8 mouse cellular contexts compared by ENCODE assay signal in genomic region chr11:65788154-65788553, GRCm38 (mm10). TPM values are rescaled to one million over a fixed set of nuclear protein-coding genes. Genes with fewer than 3 reads are reported as not detected.
DNase-seq lines count a peak whose midpoint lies in the region; ATAC-seq lines count a peak whose summit lies in the region.

Gene Map2k4, minus strand, starts transcription at chr11:65788297.

- H3K4me1 ChIP-seq in hindbrain, embryonic 16.5 days (ENCODE audit: control insufficient read depth, insufficient read depth, low read depth, low read length), result peaks cover 14% of the 10 kb centered on the region

- peak within 1 kb of the TSS; percentile 79 for H3K4me2 ChIP-seq in hindbrain, embryonic 16.5 days (ENCODE audit: low read length)

- peak; percentile 88 for DNase-seq in R1 (ENCODE audit: low read depth, low spot score)
- DNase-seq in cerebellum, postnatal 36 days, result peak; percentile 89 to 95
- peak; percentile 92 for DNase-seq in gastrocnemius, adult 18-20 months (ENCODE audit: low spot score)
- DNase-seq in left cerebral cortex, adult 18-20 months (ENCODE audit: low spot score in 2 of 2), result peak; percentile 91 to 95
- DNase-seq in right cerebral cortex, adult 18-20 months, result peak; percentile 93
- DNase-seq in urinary bladder, postnatal 10 days (ENCODE audit: low spot score), result peak; percentile 73

- no peaks in the 10 kb centered on the region for H3K27me3 ChIP-seq in hindbrain, embryonic 16.5 days (replicated peaks; ENCODE audit: control insufficient read depth, insufficient read depth, low read length)

- peak within 1 kb of the TSS; percentile 97 for H3K4me3 ChIP-seq in hindbrain, embryonic 16.5 days (ENCODE audit: low read length)
- peak within 1 kb of the TSS; percentile 64 for H3K4me3 ChIP-seq in macrophage (ENCODE audit: inconsistent target)

- H3K9ac ChIP-seq in hindbrain, embryonic 16.5 days (ENCODE audit: low read depth, low read length), result peak within 1 kb of the TSS; percentile 100

- no peaks in the 10 kb centered on the region for H3K36me3 ChIP-seq in hindbrain, embryonic 16.5 days (ENCODE audit: control insufficient read depth, insufficient read depth, low read length)
- H3K36me3 ChIP-seq in macrophage (ENCODE audit: inconsistent target), result no peaks in the 10 kb centered on the region

- H3K79me2 ChIP-seq in macrophage (ENCODE audit: inconsistent target), result peaks cover 44% of the 10 kb centered on the region

- WGBS in hindbrain, embryonic 16.5 days, result 0% methylated on average over 31 of the region's 36 CpGs
- WGBS in macrophage (ENCODE audit: missing documents), result under 1% methylated on average over 35 of the region's 36 CpGs

- peak within 1 kb of the TSS; percentile 94 for H3K27ac ChIP-seq in hindbrain, embryonic 16.5 days (ENCODE audit: low read depth, low read length)
- no peak within 1 kb of the TSS for H3K27ac ChIP-seq in macrophage

- ATAC-seq in hindbrain, embryonic 16.5 days, result peak; percentile 99

- H3K9me3 ChIP-seq in hindbrain, embryonic 16.5 days (ENCODE audit: control insufficient read depth, low read length), result no peaks in the 10 kb centered on the region

RNA-seq across cellular contexts. Expression of gene Map2k4, which starts in this region (rescaled TPM):
- total RNA-seq in gastrocnemius, adult 18-20 months (2021), result 10 to 100 TPM; 60.9 to 66.9 TPM
- 112 and 118 TPM in 2 replicates for polyA plus RNA-seq in hindbrain, embryonic 16.5 days (2015; fragmentation: Nextera tagmentation; extraction: Ambion mirVana)
- 100 to 1,000 TPM; 188 to 192 TPM for total RNA-seq in left cerebral cortex, adult 18-20 months (2021)
- 100 to 1,000 TPM in 4 of 26 experiments, 10 to 100 TPM in 22; 45.8 to 304 (median 66.5) TPM for total RNA-seq in macrophage (2018; cell fraction: chromatin; rRNA removed)
- 10 to 100 TPM; 32.6 to 77.4 (median 35.8) TPM for total RNA-seq in macrophage (2018; cell fraction: cytosol; rRNA removed)
- 100 to 1,000 TPM in 2 of 26 experiments, 10 to 100 TPM in 24; 30.1 to 264 (median 41.0) TPM for total RNA-seq in macrophage (2018; cell fraction: nucleus; rRNA removed)
- 25.0 to 36.5 TPM (median 33.6 TPM) in 3 replicates for polyA plus RNA-seq in macrophage (2018)
